Mouse (Mus musculus): ENCODE results near the gene Mtrf1. TPM values are rescaled to one million over a fixed set of nuclear protein-coding genes. Genes with fewer than 3 reads are reported as not detected.
"Not testable (repeated sequence)": the region's sequence is repeated elsewhere in the genome, so short reads cannot be mapped to it uniquely, and the experiment has no call there.

Mtrf1 gene
- polyA plus RNA-seq, 1 experiment from 2014 or later: 9.1 TPM

- ATAC-seq (ENCODE audit: extremely low read depth, insufficient number of reproducible peaks, low FRiP score, low TSS enrichment): no peak
- 75% methylated on average over 2 of the region's 2 CpGs for WGBS
Observed at GRCm38 (mm10) chr14:79410662-79411061, 13.1 kb downstream of the Mtrf1 start.

GRCm38 (mm10) chr14:79413121-79413520 is 15.5 kb downstream of the Mtrf1 start:
- WGBS: 85% methylated on average over 6 of the region's 6 CpGs
- no peak for ATAC-seq (ENCODE audit: extremely low read depth, insufficient number of reproducible peaks, low FRiP score, low TSS enrichment)
- H3K36me3 ChIP-seq: peaks cover 61% of the 10 kb centered on the region
- H3K4me2 ChIP-seq: no peak overlapping the region
- no peaks in the 10 kb centered on the region for H3K9me3 ChIP-seq
- H3K4me3 ChIP-seq: no peak overlapping the region
- no peak overlapping the region for H3K27ac ChIP-seq (replicated peaks)
- no peaks in the 10 kb centered on the region for H3K4me1 ChIP-seq
- no peaks in the 10 kb centered on the region for H3K27me3 ChIP-seq (replicated peaks)
- no peak overlapping the region for H3K9ac ChIP-seq

More at GRCm38 (mm10) chr14:79410662-79411061, 13.1 kb downstream of the Mtrf1 start:
- no peaks in the 10 kb centered on the region for H3K9me3 ChIP-seq
- no peak overlapping the region for H3K4me2 ChIP-seq
- no peak overlapping the region for H3K27ac ChIP-seq (replicated peaks)
- H3K4me3 ChIP-seq: no peak overlapping the region
- H3K36me3 ChIP-seq: peaks cover 57% of the 10 kb centered on the region
- no peak overlapping the region for H3K9ac ChIP-seq
- H3K27me3 ChIP-seq (replicated peaks): no peaks in the 10 kb centered on the region
- no peaks in the 10 kb centered on the region for H3K4me1 ChIP-seq

- ATAC-seq (ENCODE audit: extremely low read depth, insufficient number of reproducible peaks, low FRiP score, low TSS enrichment): no peak
Observed at GRCm38 (mm10) chr14:79420083-79420685, 22.6 kb downstream of the Mtrf1 start.

GRCm38 (mm10) chr14:79425979-79426729 is 28.6 kb downstream of the Mtrf1 start, which contains the start of gene Kbtbd7:
Gene Kbtbd7 (plus strand): TSS chr14:79426511.
- ATAC-seq (ENCODE audit: extremely low read depth, insufficient number of reproducible peaks, low FRiP score, low TSS enrichment): peak; percentile 99
- Histone ChIP-seq H3K4me1 (no peaks in the 10 kb centered on the region; the same call in 1 of the 2 replicates), H3K4me3 (peak within 1 kb of the TSS; percentile 53), H3K36me3 (peaks cover 31% of the 10 kb centered on the region), H3K9me3 (peaks cover 13% of the 10 kb centered on the region), H3K27ac (replicated peaks) (peak within 1 kb of the TSS; percentile 89), H3K4me2 (peak within 1 kb of the TSS; percentile 64), H3K9ac (peak within 1 kb of the TSS; percentile 77), H3K27me3 (replicated peaks) (no peaks in the 10 kb centered on the region)
- under 1% methylated on average over 44 of the region's 44 CpGs for WGBS

More at GRCm38 (mm10) chr14:79420083-79420685, 22.6 kb downstream of the Mtrf1 start:
- H3K9ac ChIP-seq: no peak overlapping the region
- 69% methylated on average over 20 of the region's 20 CpGs for WGBS
- H3K27me3 ChIP-seq (replicated peaks): no peaks in the 10 kb centered on the region
- no peaks in the 10 kb centered on the region for H3K9me3 ChIP-seq
- H3K27ac ChIP-seq (replicated peaks): no peak overlapping the region
- H3K4me1 ChIP-seq: no peaks in the 10 kb centered on the region
- H3K4me3 ChIP-seq: no peak overlapping the region
- H3K36me3 ChIP-seq: peaks cover 56% of the 10 kb centered on the region
- no peak overlapping the region for H3K4me2 ChIP-seq

GRCm38 (mm10) chr14:79426730-79427365 is 29.3 kb downstream of the Mtrf1 start:
- peak overlapping the region; percentile 64 for H3K4me2 ChIP-seq
- not testable (repeated sequence) for H3K4me1 ChIP-seq; H3K27me3 ChIP-seq (replicated peaks); ATAC-seq (ENCODE audit: extremely low read depth, insufficient number of reproducible peaks, low FRiP score, low TSS enrichment)
- 47% methylated on average over 11 of the region's 59 CpGs for WGBS
- H3K9me3 ChIP-seq: peaks cover 13% of the 10 kb centered on the region
- peak overlapping the region; percentile 53 for H3K4me3 ChIP-seq
- H3K27ac ChIP-seq (replicated peaks): peak overlapping the region; percentile 89
- H3K9ac ChIP-seq: peak overlapping the region; percentile 77
- peaks cover 30% of the 10 kb centered on the region for H3K36me3 ChIP-seq

GRCm38 (mm10) chr14:79434068-79434467 is 36.5 kb downstream of the Mtrf1 start:
- ATAC-seq (ENCODE audit: extremely low read depth, insufficient number of reproducible peaks, low FRiP score, low TSS enrichment): no peak
- no peak overlapping the region for H3K4me2 ChIP-seq
- peaks cover 3% of the 10 kb centered on the region; the same call in 1 of the 2 replicates for H3K36me3 ChIP-seq
- no peaks in the 10 kb centered on the region for H3K27me3 ChIP-seq (replicated peaks)
- no peak overlapping the region for H3K9ac ChIP-seq
- no peak overlapping the region for H3K4me3 ChIP-seq
- WGBS: 63% methylated on average over 1 of the region's 1 CpGs
- H3K27ac ChIP-seq (replicated peaks): no peak overlapping the region
- no peaks in the 10 kb centered on the region for H3K9me3 ChIP-seq
- H3K4me1 ChIP-seq: no peaks in the 10 kb centered on the region

GRCm38 (mm10) chr14:79440655-79441054 is 43.1 kb downstream of the Mtrf1 start:
- no peak for ATAC-seq (ENCODE audit: extremely low read depth, insufficient number of reproducible peaks, low FRiP score, low TSS enrichment)
- Histone ChIP-seq H3K27me3 (replicated peaks) (no peaks in the 10 kb centered on the region), H3K9ac (no peak overlapping the region), H3K9me3 (0 out of 2 replicates have a peak, but pooled peaks cover 7% of the 10 kb centered on the region), H3K4me1 (no peaks in the 10 kb centered on the region), H3K27ac (replicated peaks) (no peak overlapping the region), H3K4me3 (no peak overlapping the region), H3K36me3 (no peaks in the 10 kb centered on the region), H3K4me2 (no peak overlapping the region)
- 79% methylated on average over 2 of the region's 2 CpGs for WGBS

GRCm38 (mm10) chr14:79441441-79441840 is 43.9 kb downstream of the Mtrf1 start:
- Histone ChIP-seq H3K27ac (replicated peaks) (no peak overlapping the region), H3K9ac (no peak overlapping the region), H3K9me3 (0 out of 2 replicates have a peak, but pooled peaks cover 7% of the 10 kb centered on the region), H3K36me3 (no peaks in the 10 kb centered on the region), H3K27me3 (replicated peaks) (no peaks in the 10 kb centered on the region), H3K4me3 (no peak overlapping the region), H3K4me1 (no peaks in the 10 kb centered on the region), H3K4me2 (no peak overlapping the region)
- ATAC-seq (ENCODE audit: extremely low read depth, insufficient number of reproducible peaks, low FRiP score, low TSS enrichment): no peak
- 72% methylated on average over 5 of the region's 5 CpGs for whole genome bisulfite sequencing

- H3K4me3 ChIP-seq: no peak overlapping the region
- H3K36me3 ChIP-seq: no peaks in the 10 kb centered on the region
- no peak overlapping the region for H3K4me2 ChIP-seq
- H3K27ac ChIP-seq (replicated peaks): no peak overlapping the region
- no peak overlapping the region for H3K9ac ChIP-seq
- no peak for ATAC-seq (ENCODE audit: extremely low read depth, insufficient number of reproducible peaks, low FRiP score, low TSS enrichment)
- H3K9me3 ChIP-seq: 0 out of 2 replicates have a peak, but pooled peaks cover 2% of the 10 kb centered on the region
- no peaks in the 10 kb centered on the region for H3K27me3 ChIP-seq (replicated peaks)
- H3K4me1 ChIP-seq: no peaks in the 10 kb centered on the region
- WGBS: 81% methylated on average over 9 of the region's 9 CpGs
Observed at GRCm38 (mm10) chr14:79444601-79445000, 47.0 kb downstream of the Mtrf1 start.

- ATAC-seq (ENCODE audit: extremely low read depth, insufficient number of reproducible peaks, low FRiP score, low TSS enrichment): no peak
- no peaks in the 10 kb centered on the region for H3K36me3 ChIP-seq
- H3K4me2 ChIP-seq: no peak overlapping the region
- no peaks in the 10 kb centered on the region for H3K9me3 ChIP-seq
- H3K4me3 ChIP-seq: no peak overlapping the region
- H3K27me3 ChIP-seq (replicated peaks): no peaks in the 10 kb centered on the region
- WGBS: 69% methylated on average over 16 of the region's 16 CpGs
- H3K9ac ChIP-seq: no peak overlapping the region
- no peak overlapping the region for H3K27ac ChIP-seq (replicated peaks)
- H3K4me1 ChIP-seq: no peaks in the 10 kb centered on the region
Observed at GRCm38 (mm10) chr14:79445055-79445620, 47.6 kb downstream of the Mtrf1 start.
